Mouse (Mus musculus): ENCODE results near the gene Ism1. TPM values are rescaled to one million over a fixed set of nuclear protein-coding genes. Genes with fewer than 3 reads are reported as not detected.

Gene Ism1
- polyA plus RNA-seq, 1 experiment from 2014 or later: 1.9 TPM

DNA sequence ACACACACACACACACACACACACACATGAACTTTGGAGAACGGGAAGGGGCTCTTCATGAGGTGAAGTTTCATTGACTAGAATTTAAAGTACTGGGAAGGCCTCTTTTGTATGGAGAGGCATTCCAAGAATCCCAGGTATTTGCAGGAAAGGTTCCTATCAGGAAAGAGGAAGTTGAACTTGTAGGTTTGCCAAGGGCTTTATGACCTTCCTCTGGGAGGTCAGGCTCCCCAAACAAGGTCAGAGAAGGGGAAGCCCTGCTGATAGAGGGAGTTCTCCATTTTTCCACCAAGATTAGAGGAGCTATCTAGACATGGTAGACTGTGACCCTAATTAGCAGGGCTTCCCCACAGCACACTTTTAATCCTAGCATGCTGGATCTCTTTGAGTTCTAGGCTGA, 39.8 kb downstream of the Ism1 start:
- no peak overlapping the region for H3K4me3 ChIP-seq (ENCODE audit: low read depth, low read length)
- TF ChIP-seq EP300 (optimal IDR thresholded peaks at IDR 0.05): no peak
- no peak for TF ChIP-seq CTCF (IDR thresholded peaks at IDR 0.05; ENCODE audit: low read depth)
- no peak for DNase-seq (ENCODE audit: low spot score)

GRCm38 (mm10) chr2:139722700-139723099, 44.7 kb downstream of the Ism1 start:
- Histone ChIP-seq H3K27ac (replicated peaks) (no peak overlapping the region), H3K9ac (ENCODE audit: low read length) (no peak overlapping the region), H3K4me3 (ENCODE audit: low read depth, low read length) (no peak overlapping the region), H3K4me2 (replicated peaks; ENCODE audit: low read depth) (no peak overlapping the region), H3K4me1 (replicated peaks; ENCODE audit: control insufficient read depth, insufficient read depth) (no peaks in the 10 kb centered on the region), H3K9me3 (ENCODE audit: control insufficient read depth, low read length) (no peaks in the 10 kb centered on the region), H3K27me3 (ENCODE audit: control insufficient read depth, insufficient read depth, low read length) (no peaks in the 10 kb centered on the region), H3K36me3 (ENCODE audit: control insufficient read depth, insufficient read depth, low read length) (no peaks in the 10 kb centered on the region)
- WGBS: 0% methylated on average over 1 of the region's 1 CpGs
- ATAC-seq (ENCODE audit: low FRiP score, low TSS enrichment): no peak
- peak; percentile 63 for DNase-seq (ENCODE audit: low spot score)
- no peak for TF ChIP-seq EP300 (optimal IDR thresholded peaks at IDR 0.05)
- peak; percentile 80 for TF ChIP-seq CTCF (IDR thresholded peaks at IDR 0.05; ENCODE audit: low read depth)

More for the DNA sequence above, 39.8 kb downstream of the Ism1 start:
- no peak overlapping the region for H3K4me2 ChIP-seq (replicated peaks; ENCODE audit: low read depth)
- no peak overlapping the region for H3K27ac ChIP-seq (replicated peaks)
- no peaks in the 10 kb centered on the region for H3K9me3 ChIP-seq (ENCODE audit: control insufficient read depth, low read length)
- H3K36me3 ChIP-seq (ENCODE audit: control insufficient read depth, insufficient read depth, low read length): no peaks in the 10 kb centered on the region
- WGBS: 31% methylated on average over 1 of the region's 1 CpGs
- H3K27me3 ChIP-seq (ENCODE audit: control insufficient read depth, insufficient read depth, low read length): no peaks in the 10 kb centered on the region
- ATAC-seq (ENCODE audit: low FRiP score, low TSS enrichment): no peak
- H3K4me1 ChIP-seq (replicated peaks; ENCODE audit: control insufficient read depth, insufficient read depth): no peaks in the 10 kb centered on the region
- no peak overlapping the region for H3K9ac ChIP-seq (ENCODE audit: low read length)

- Histone ChIP-seq H3K4me2 (replicated peaks; ENCODE audit: low read depth) (no peak overlapping the region), H3K9ac (ENCODE audit: low read length) (no peak overlapping the region), H3K9me3 (ENCODE audit: control insufficient read depth, low read length) (no peaks in the 10 kb centered on the region), H3K27me3 (ENCODE audit: control insufficient read depth, insufficient read depth, low read length) (no peaks in the 10 kb centered on the region), H3K4me1 (replicated peaks; ENCODE audit: control insufficient read depth, insufficient read depth) (no peaks in the 10 kb centered on the region), H3K36me3 (ENCODE audit: control insufficient read depth, insufficient read depth, low read length) (no peaks in the 10 kb centered on the region), H3K4me3 (ENCODE audit: low read depth, low read length) (no peak overlapping the region), H3K27ac (replicated peaks) (no peak overlapping the region)
- DNase-seq (ENCODE audit: low spot score) (no peak), ATAC-seq (ENCODE audit: low FRiP score, low TSS enrichment) (no peak)
- TF ChIP-seq CTCF (IDR thresholded peaks at IDR 0.05; ENCODE audit: low read depth) (no peak), EP300 (optimal IDR thresholded peaks at IDR 0.05) (no peak)
- 21% methylated on average over 3 of the region's 3 CpGs for WGBS
Measured at GRCm38 (mm10) chr2:139723304-139723703, 45.3 kb downstream of the Ism1 start.

DNA sequence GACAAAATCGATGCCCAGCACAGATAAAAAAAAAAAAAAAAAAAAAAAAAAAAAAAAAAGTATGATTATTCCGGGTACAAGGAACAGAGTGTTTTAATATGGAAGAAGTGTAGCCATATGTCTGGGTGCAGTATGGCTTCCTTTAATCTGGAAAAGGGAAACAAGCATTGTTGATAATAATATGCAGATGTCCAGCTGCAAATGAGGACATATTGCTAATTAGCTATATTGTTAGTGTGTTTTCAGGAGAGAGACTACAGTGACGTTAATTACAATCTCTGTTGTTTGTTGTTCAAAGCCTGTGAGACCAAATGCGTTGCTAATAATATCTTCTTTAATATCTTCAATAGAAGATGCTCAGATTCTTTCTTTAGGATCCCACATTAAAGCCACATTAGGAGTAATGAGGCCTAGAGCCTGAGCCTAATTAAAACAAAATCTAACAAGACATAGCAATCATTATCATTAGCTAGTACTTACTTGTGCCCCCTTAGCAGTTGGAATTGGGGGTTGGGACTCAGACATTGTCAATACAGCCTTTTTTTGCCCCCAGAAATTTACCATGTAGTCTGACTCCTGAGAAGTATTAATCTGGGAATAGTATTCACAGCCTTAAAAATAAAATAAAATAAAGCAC, 46.3 kb downstream of the Ism1 start:
- ATAC-seq (ENCODE audit: low FRiP score, low TSS enrichment) (no peak), DNase-seq (ENCODE audit: low spot score) (no peak)
- no peak overlapping the region for H3K9ac ChIP-seq (ENCODE audit: low read length)
- H3K4me1 ChIP-seq (replicated peaks; ENCODE audit: control insufficient read depth, insufficient read depth): no peaks in the 10 kb centered on the region
- WGBS: 73% methylated on average over 4 of the region's 4 CpGs
- no peak overlapping the region for H3K27ac ChIP-seq (replicated peaks)
- no peak overlapping the region for H3K4me3 ChIP-seq (ENCODE audit: low read depth, low read length)
- H3K27me3 ChIP-seq (ENCODE audit: control insufficient read depth, insufficient read depth, low read length): no peaks in the 10 kb centered on the region
- no peaks in the 10 kb centered on the region for H3K9me3 ChIP-seq (ENCODE audit: control insufficient read depth, low read length)
- no peak overlapping the region for H3K4me2 ChIP-seq (replicated peaks; ENCODE audit: low read depth)
- no peaks in the 10 kb centered on the region for H3K36me3 ChIP-seq (ENCODE audit: control insufficient read depth, insufficient read depth, low read length)
- TF ChIP-seq EP300 (optimal IDR thresholded peaks at IDR 0.05) (no peak), CTCF (IDR thresholded peaks at IDR 0.05; ENCODE audit: low read depth) (no peak)

DNA sequence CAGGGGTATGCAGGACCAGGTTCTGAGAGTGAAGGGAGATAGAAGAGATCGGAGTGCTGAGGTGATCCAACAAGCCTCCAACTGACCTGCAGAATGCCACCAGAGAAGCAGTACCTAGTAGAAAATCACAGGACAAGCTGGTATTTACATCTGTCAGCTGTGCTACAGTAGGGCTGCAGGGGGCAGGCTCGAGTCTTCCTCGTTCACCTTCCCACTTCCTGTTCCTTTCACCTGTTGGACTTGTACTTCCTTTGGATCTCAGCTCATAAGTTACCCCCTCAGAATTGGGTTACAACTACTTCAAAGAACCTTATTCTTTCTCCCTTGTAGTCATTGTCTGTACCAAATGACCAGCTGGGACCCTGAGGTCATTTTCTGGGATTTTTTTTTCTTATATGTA, 47.4 kb downstream of the Ism1 start:
- no peaks in the 10 kb centered on the region for H3K36me3 ChIP-seq (ENCODE audit: control insufficient read depth, insufficient read depth, low read length)
- no peak overlapping the region for H3K27ac ChIP-seq (replicated peaks)
- H3K9ac ChIP-seq (ENCODE audit: low read length): no peak overlapping the region
- no peaks in the 10 kb centered on the region for H3K9me3 ChIP-seq (ENCODE audit: control insufficient read depth, low read length)
- DNase-seq (ENCODE audit: low spot score) (no peak), ATAC-seq (ENCODE audit: low FRiP score, low TSS enrichment) (no peak)
- WGBS: 76% methylated on average over 3 of the region's 3 CpGs
- no peaks in the 10 kb centered on the region for H3K4me1 ChIP-seq (replicated peaks; ENCODE audit: control insufficient read depth, insufficient read depth)
- no peaks in the 10 kb centered on the region for H3K27me3 ChIP-seq (ENCODE audit: control insufficient read depth, insufficient read depth, low read length)
- no peak overlapping the region for H3K4me3 ChIP-seq (ENCODE audit: low read depth, low read length)
- H3K4me2 ChIP-seq (replicated peaks; ENCODE audit: low read depth): no peak overlapping the region
- TF ChIP-seq EP300 (optimal IDR thresholded peaks at IDR 0.05): no peak
- peak; percentile 23; the same call in 1 of the 2 replicates for TF ChIP-seq CTCF (IDR thresholded peaks at IDR 0.05; ENCODE audit: low read depth)

GRCm38 (mm10) chr2:139728060-139728459, 50.1 kb downstream of the Ism1 start:
- TF ChIP-seq CTCF (IDR thresholded peaks at IDR 0.05; ENCODE audit: low read depth) (no peak), EP300 (optimal IDR thresholded peaks at IDR 0.05) (no peak)
- no peaks in the 10 kb centered on the region for H3K36me3 ChIP-seq (ENCODE audit: control insufficient read depth, insufficient read depth, low read length)
- WGBS: 75% methylated on average over 2 of the region's 2 CpGs

More at GRCm38 (mm10) chr2:139728060-139728459, 50.1 kb downstream of the Ism1 start:
- Histone ChIP-seq H3K4me2 (replicated peaks; ENCODE audit: low read depth) (no peak overlapping the region), H3K27ac (replicated peaks) (no peak overlapping the region), H3K27me3 (ENCODE audit: control insufficient read depth, insufficient read depth, low read length) (no peaks in the 10 kb centered on the region), H3K4me3 (ENCODE audit: low read depth, low read length) (no peak overlapping the region), H3K9me3 (ENCODE audit: control insufficient read depth, low read length) (no peaks in the 10 kb centered on the region), H3K9ac (ENCODE audit: low read length) (no peak overlapping the region), H3K4me1 (replicated peaks; ENCODE audit: control insufficient read depth, insufficient read depth) (no peaks in the 10 kb centered on the region)
- DNase-seq (ENCODE audit: low spot score) (no peak), ATAC-seq (ENCODE audit: low FRiP score, low TSS enrichment) (no peak)
